Mouse (Mus musculus) frontal cortex, postnatal 36 days (tissue): ENCODE measurements at regions not wholly inside any gene's neighbourhood (a gene's known extent, or its start where the extent isn't known, plus 50 kb on each side); places are given as distances from the start of the nearest gene placed in this dataset.

Source experiments
- DNase-seq, 2 experiments: peaks; one replicate each; pipeline ENCODE4 v3.0.0; 2022; ENCODE audit warnings: low spot score in 2 of 2

DNA sequence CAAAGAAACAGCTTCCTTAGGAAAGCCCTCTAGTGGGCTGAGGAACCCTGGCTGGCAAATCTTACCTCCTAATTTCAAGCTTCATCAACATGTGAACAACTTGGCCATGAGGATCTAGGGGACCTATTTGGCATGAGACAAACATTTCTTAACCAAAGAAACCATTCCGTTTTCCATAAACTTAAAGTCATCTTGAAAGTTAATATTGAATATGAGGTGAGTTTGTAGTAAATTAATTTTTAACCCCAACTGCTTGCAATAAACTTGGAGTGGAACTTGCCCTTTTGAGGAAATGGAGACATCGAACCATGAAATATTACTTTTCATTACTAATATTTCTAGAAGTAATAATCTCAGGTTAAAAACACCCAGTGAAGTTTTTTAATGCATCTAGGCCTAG, 229.7 kb downstream of the Cdh26 start:
- no peak for DNase-seq

DNA sequence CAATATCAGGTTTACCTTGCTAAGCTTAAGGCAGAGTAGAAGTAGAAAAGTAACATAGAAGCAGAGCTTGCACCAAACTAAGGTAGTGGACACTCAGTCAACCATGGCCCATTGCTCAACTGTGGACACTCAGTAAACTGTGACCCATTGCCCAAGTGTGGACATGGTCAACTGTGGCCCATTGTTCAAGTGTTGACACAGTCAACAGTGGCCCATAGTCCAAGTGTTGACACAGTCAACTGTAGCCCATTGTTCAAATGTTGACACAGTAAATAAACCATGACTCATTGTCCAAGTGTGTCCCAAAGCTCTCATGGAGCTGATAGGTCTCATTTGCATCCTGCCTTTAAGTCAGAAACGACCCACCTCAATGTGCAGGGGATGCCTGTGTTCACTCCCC, 232.1 kb downstream of the Cdh26 start:
- DNase-seq, result no peak

DNA sequence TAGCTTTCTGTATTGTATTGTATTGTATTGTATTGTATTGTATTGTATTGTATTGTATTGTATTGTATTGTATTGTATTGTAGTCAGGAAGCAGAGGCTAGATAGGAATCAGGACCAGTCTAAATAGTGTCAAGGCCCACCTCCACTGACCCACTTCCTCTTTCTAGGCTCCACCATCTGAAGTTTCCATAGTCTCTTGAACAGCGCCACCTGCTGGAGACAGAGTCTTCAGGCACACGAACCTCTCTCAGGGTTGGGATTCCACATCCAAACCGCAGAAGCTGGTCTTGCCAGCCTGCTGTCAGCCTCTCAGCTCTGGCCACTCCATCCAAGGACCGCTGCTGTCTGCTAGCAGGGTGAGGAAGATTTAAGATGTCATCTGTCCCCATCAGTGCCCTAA, 234.6 kb downstream of the Cdh26 start:
- peak; percentile 36 to 58 for DNase-seq

DNA sequence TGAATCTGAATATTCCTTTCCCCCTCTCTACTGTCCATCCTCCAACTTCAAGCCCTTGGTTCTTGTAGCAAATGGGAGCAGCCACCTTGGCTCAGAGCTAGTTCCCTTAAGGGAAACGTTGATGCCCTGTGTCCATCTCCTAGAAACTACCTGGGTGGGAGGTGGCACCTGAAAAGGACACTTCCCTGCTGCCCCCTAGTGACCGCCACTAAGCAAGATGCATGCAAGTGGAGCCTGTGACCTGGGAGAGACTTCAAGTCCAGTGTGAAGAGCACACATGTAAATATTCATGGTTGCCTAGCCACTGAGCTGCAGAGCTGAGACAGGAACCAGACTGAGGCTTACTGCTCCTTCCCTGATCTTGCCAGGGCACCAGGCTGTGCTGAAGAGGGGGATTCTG, 238.1 kb downstream of the Cdh26 start:
- DNase-seq, result no peak

DNA sequence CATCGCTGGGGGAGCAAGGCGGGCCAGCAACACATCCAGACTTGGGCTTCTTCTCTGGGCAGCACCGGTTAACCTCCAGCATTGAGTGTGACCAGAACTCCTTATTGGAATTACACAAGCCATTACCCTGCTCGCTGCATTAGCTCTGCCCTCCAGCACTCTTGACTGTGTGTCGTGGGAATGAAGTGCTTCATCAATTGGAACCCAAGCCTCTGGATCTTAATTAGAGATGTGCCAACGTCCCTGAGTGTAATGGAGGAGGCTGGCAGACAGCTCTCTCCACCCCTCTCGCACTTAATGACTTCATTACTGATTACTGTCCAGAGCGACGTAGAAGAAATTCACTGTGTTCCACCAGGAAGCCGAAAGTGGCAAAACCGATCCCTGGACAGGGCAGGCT, 240.6 kb downstream of the Cdh26 start:
- DNase-seq, result no peak

DNA sequence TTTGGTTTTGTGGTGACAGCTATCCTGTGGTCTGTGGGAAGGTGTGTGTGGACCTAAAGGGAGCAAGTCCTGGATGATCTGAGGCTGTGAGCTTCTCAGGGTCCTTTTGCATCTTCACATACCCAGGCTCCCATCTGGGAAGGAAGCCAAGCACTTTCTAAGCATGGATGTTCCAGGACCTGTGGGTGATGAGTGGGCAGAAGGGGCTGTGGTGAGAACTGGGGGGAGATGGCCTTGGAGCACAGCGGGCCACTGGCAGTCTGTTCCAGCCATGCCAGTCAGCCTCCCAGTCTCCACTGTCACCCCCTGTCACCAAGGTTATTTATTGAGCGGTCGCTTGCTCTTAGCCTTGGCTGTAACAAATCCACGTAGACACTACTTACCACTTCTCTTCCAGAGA, 243.3 kb downstream of the Cdh26 start:
- no peak for DNase-seq

DNA sequence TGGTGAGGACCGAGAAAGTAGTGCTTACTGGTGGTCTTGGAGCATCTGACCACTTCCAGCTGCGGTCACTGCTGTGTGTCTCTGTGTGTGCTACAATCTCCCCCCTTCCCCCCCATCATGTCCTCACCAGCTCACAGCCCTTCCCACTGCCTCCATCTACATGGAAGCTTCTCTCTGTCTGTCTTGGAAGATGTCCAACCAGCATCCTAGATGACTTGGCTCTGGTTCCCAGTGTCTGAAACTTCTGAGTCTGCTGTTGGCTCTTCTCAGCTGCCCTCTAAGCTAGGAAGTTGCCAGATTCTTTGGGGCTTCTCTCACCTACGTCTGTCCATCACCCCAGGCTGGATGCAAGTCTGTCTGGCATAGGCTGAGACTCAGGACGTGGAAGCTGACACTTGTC, 244.3 kb downstream of the Cdh26 start:
- no peak for DNase-seq

DNA sequence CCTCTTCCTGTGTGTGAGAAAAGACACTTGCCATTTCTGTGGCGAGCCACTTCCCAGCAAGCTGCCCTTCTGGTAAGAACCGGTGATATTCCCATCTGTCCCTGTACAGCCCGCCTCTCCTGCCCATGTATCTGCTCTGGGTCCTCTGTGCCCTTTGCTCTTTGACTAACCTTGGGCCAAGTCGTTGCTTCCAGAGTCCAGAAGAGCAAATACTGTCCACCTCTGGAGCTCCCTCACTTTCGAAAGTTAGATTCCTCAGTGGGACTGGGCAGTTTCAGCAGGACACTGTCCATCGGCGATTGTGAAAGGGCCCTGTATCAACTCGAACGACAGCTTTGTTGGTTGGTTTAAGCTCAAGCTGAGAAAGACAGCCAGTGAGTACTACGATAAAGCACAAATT, 246.6 kb downstream of the Cdh26 start:
- DNase-seq, result no peak

DNA sequence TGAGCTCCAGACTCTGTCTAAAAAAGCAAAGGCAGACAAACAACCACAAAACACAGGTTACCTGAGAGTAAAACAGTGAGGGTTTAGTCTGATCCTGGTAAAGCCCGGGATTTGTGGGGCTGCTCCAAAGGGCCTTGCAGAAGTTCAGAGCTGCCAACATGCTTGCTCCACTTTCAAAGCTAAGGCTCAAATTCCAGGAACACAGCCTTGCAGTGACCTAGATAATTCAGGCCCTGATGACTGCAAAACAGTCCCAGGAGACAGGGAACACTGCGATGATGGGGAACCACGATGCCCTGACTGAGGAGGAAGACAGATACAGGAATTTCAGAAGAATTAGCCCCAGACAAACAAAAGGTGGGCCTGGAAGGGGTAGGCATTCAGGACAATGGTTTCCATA, 250.0 kb downstream of the Cdh26 start:
- DNase-seq, result no peak

DNA sequence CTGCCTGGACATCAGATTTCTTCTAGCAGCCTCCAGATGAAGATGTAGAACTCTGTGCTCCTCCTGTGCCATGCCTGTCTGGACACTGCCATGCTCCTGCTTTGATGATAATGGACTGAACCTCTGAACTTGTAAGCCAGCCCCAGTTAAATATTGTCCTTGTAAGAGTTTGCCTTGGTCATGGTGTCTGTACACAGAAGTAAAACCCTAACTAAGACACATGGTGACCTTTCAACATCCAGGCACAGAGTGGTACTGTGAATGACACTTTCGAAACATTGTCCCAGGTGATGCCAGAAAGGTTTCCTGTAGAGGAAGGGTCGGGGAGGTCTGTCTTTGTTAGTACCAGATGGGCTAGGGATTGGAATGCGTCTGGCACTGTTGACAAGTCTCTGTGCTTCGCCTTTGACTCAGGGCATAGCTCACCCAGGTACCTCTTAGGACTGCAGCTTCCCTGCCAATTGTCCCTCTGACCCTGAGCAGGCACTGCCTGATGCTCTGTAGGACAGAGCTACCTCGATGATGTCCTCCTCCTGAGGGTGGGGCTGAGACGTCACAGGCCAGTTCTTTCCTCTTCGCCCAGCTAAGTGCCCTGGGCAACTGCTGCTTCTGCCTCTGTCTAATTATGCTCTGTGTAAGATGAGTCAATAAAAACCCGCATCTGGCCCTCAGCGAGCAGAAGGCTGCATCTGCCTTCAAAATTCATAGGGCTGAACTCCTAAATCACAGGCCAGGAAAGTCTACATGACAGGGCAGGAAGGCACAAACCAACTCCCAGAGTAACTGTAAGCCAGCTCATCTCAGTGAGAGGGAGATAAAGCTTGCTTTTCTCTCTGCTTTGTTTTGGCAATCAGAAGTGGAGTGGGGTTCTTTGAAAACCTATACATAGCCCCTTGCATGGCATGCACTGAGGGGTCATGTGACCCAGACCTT, 254.0 kb downstream of the Cdh26 start:
- DNase-seq, result no peak

DNA sequence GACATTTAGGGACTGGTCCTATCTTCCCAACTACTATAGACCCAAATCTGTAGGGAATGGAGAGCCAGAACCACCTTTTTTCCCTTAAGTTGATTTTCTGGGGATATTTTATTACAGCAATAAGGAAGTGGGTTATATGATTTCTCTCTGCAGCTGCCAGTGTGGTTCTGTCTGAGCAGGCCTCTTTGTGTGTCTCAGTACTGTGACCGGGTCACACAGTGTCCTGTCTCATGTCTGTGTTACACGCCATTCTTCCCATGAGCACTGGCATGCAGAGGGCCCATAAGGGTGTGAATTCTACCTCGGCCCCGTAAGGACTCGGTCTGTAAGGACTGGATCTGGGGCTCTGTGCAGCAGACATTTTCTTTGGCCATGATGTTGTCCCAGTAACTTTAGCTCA, 254.9 kb downstream of the Cdh26 start:
- no peak for DNase-seq

DNA sequence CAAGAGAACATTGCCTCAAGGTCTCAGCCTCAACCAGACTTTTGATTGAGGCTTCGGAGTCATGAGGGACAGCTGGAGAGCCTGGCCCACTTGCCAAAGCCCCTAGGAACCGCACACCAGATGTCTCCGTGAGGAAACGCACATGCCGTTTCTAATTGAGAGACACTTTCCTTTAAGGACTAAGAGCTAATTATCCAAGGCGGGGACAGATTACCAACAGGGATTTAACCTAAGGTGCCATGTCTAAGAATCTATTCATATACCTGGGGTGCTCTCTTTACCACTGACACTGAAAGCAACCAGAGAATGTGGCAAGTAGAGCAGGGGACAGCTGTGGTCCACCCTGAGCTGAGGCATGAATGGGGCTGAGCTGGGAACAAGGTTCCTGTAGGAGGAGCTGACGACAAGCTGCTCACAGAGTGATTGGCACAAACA, 255.9 kb downstream of the Cdh26 start:
- no peak for DNase-seq

DNA sequence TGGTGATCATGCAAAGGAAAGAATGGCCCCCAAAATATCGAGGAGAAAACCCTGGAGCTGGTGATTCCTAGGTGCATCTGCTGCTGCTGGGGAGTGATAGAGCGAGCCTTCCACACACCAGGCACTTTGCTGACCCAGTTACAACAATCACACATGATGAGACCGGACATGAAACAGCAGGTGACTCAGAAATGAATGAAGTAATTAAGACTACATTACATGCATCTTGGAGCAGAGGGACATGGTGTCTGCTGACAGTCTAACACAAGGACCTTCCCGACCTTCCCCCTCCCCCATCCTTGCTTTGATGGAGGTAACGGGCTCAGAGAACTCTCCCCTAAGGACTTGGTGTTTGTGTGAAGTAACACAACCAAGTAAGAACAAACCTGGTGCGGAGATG, 258.3 kb downstream of the Cdh26 start:
- DNase-seq, result no peak

DNA sequence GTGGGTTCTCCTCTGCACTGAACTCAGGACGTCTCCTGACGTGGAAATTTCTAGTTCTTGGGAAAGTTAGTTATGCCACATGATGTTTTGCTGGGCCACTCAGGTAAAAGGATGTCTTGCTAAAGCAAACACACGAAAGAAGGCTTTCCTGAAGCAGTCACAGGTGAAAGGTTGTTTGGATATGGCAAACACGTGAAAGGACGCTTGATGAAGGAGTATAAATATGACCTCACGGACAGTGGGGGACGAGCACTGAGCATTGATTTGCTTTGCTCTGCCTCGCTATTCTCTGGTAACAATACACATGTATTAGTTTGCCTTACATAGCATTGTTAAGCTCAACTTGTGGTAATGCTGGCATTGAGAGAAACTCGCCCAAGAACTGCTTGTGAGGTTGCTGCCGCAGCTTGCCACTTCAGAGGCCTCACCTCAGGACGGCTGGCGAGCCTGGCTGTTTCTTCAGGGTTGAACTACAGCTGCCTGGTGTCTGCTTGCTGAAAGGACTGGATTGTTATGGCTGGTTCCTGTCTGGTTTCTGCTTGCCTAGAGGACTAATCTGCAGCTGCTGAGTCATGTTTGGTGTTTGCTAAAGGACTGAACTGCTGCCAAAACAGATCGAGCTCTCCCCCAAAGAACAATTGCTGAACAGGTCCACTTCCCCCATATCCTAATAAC, 261.0 kb downstream of the Cdh26 start:
- DNase-seq, result peak; percentile 12 to 21

DNA sequence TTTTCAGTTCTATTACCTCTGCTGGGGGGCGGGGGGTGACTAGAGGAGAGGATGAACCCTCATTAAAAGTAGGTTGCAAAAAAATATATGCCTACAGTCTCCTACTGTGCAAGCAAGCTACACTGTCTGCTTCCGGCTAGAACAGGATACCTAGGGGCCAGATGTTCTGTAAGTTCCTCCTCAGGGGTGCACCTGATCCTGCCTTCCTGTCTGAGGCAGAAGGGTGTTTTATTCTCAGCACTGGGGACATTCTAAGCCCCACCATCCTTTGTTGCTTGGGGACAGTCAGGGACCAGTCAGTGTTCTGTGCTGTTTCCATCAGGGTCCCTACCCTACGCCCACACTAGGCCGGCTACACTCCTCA, 261.5 kb downstream of the Cdh26 start:
- no peak for DNase-seq

DNA sequence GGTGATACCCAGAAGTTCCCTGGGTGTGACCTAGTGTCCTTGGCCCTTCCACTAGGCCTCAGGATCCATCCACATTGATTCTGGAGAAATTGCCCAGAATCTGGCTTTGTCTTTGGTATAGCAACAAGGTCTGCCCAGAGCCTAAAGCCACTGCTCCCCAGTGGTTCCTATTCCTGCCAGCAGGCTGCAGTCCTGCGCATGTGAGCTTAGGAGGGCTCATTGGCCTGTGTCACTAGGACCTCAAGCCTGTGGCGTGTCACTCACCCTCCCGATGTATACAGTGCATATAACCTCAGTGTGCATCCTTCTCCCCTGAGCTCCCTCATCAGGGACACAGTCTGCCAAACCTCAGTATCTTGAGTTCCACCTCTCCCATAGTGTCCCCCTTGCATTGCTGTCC, 261.9 kb downstream of the Cdh26 start:
- DNase-seq, result no peak

DNA sequence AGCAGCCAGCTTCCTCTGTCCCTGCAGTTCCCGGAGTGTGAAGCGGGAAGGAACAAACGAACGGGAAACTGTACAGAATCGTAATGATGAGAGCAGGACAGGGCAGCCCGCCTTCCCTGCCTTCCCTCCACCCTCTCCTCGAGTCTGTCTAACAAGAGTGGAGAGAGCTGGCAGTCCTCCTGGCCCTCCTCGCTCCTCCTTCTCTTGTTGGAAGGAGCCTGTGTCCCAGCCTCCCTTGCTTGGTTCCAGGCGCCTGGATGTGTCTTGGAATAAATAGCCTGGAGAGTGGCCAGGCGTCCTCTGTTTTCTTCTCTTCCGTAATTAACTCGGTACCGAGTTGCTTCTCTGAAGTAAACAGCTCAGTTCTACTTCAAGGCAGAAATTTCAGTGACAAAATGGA, 268.3 kb downstream of the Cdh26 start:
- DNase-seq, result peak; percentile 78 to 85

DNA sequence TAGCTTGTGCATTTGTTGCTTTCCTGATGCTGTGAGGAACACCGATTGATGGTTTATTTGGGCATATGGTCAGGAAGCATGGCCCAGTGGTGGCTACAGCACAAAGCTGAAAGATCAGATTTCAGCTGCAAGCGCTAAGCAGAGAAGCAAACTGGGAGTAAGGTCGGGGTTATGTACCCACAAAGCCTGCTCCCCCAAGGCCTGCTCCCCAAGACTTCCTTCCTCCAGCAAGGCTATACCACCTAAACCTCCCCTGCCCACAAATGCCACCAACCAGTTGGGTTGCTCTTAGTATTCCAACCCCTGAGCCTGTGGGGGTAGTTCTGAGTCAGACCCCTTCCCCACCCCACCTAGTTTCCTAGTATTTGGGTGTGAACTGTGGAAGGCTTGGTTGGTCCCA, 270.5 kb downstream of the Cdh26 start:
- no peak for DNase-seq

DNA sequence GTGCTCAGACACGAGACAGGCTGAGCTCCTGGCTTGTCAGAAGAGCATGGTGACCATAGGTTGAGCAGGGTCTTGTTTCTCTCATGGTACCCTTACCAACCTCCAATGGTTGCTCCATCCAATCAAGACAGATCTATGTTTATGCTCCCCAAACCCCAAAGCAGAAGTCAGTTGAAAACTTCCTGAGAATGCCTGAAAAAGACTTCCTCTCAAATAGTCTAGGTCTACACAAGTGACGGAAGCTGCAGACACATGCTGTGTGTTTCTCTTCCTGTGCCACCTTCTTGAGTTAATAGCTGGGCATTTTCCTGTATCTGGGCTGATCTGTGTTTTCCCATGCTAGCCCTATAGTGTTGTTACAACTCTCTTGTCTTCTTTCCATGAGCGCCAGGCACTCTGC, 274.2 kb downstream of the Cdh26 start:
- no peak for DNase-seq

DNA sequence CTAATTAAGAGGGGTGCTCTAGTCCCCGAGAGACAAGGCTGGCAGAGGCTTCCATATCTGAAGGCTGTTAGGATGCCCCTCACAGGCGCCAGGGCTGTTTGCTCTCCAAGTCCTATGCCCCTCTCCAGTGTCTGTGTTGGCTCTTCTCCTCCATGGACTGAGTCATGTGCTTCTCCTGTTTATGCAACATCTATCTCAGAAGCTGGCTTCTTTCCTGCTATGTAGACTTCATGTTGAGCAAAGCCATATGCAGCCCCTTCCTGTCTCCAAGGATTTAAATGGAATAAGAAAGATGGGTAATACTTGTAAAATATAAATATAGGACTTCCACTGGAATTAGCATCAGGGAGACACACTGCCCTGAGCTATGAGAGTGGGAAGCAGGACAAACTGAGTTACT, 278.3 kb downstream of the Cdh26 start:
- DNase-seq, result no peak

DNA sequence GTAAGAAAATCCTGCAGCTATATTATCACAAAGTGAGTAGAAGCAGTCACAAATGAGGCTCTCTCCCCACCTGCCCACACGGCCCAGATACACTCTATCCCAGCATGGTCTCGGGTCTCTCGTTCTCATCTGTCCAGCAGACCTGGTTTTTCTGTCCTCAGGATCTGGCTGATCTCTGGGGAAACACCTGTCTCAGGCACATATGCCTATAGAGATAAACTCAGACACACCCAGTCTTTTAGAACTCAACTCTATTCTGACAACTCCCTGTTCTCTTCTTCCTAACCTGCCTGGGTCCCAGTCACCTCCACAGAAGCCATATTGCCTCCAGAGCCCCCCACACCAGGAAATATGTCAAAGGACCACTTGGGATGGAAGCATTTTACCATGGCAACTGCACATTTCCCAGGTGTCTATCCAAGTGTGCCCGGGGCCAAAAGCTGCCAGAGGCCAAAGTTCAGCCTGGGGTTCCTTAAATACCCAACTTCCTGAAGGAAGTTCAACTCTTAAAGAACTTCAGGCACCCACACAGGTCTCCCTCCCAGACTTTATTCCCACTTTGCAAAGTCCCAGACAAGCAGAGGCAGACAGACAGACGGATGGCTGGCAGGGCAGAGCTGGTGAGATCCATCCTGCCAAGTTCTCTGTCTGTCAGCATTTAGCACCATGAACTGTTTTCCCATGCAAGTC, 279.0 kb downstream of the Cdh26 start:
- no peak for DNase-seq

DNA sequence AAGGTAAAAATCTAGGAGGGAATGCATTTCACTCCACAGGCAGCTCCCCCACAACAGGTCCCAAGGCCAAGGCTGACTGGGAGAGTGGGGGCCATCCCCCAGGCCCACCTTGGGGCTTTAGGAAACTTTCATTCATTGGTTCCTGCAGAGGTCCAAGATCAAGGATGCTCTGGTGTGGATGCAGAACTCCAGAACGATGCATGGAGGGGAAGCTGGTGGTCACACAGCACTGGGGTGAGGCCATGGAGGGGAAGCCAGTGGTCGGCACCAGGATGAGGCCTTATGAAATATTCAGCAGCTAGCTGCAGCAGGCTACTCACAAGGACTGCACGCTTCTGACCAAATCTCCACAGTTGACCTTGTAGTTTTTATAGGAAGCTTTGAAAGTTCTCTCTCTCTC, 279.7 kb downstream of the Cdh26 start:
- no peak for DNase-seq

DNA sequence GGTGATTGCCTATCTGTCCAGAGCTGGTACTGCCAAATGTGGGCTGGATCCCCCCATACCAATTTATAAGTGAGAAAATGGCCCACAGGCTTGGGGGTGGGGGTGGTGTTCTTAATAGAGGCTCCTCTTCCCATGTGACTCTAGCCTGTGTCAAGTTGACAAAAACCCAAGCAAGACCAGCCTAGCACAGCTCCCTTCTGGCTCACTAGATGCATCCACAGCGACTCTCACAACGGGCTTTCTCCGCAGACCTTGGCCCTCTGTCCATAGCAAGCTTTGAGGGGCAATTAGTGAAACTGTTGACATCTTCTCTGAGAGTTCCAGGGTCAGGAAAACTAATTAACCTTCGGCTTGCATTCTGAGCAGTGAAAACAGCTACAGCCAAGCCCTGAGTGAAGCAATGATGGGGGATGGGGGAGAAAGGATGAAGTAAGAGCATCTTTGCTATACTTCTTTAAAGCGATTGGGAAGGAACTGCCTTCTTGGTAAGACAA, 281.3 kb downstream of the Cdh26 start:
- DNase-seq, result no peak
